Mouse (Mus musculus): ENCODE data around the gene Fam8a1.

Fam8a1 gene

DNA sequence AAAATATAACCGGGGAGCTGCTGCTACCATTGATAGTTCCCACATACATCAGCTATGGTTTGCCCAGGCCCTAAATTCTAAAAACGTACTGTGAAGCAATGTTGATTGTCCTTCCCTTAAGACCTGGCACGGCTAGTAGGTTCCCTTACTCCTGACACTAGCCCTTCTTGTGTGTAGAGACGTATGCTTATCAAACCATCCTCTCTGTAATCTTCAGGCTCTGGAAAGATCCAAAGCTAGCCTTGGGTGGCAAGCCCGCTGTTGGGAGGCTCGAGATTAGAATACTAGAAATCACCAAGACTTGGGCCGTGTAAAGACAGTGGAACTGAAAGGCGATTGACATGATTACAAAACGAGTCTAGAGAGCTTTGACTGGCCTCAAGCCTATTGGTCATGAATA, 1.2 kb downstream of the Fam8a1 start:
- in situ Hi-C loops (cut with MseI, MboI) = no loop called here

GRCm38 (mm10) chr13:46674601-46675000, 5.3 kb downstream of the Fam8a1 start:
- in situ Hi-C loops (cut with MseI, MboI) = no loop called here

DNA sequence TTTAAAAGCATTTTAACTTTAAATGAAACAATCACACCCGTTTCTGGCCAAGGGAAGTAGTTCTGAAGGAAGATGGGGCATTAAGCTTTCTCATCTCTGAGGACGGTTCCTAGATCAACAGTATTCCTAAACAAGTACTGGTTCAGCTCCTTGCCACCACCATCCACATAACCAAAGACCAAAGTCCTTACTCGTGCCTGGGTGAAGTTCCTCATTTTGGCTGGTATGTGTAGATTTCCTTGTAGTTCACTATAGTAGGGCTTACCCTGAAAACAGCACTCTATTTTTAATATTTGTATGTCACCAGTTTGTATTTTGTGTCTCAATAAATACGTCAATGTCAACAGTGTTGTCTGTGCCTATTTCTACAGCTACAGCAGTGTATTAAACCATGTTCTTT, 8.4 kb downstream of the Fam8a1 start:
- in situ Hi-C loops (cut with MseI, MboI) = no loop called here

GRCm38 (mm10) chr13:46682921-46683320, 13.6 kb downstream of the Fam8a1 start:
- in situ Hi-C loops (cut with MseI, MboI) = no loop called here

GRCm38 (mm10) chr13:46683370-46683769, 14.0 kb downstream of the Fam8a1 start:
- in situ Hi-C loops (cut with MseI, MboI) = no loop called here

- in situ Hi-C loops (cut with MseI, MboI) = no loop called here
These were observed 21.4 kb downstream of the Fam8a1 start for GRCm38 (mm10) chr13:46690559-46691241.

DNA sequence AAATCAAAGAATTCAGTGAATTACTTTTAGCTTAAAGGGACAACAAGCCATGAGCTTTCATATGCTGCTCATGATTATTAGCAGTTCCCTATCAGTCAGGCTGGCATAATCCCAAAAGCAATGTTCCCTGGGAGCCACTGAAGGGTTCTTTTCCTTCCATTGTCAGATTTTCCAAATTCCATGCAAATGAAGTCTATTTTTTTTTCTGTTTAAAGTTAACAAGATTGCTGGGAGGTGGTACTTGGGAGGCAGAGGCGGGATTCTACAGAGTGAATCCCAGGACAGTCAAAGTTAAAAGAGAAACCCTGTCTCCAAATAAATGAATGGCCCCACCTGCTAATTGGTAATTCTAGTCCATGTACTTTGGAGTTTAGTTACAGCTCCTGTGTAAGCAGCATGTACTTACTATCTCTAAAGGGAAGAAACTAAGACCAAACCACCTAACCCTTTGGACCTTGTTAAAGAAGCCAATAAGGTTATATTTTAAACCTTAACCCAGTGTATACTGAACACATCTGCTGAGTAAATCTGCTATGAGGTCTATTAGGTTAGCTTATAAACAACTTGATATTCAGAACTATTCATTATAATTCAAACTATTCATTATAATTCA, 26.1 kb downstream of the Fam8a1 start:
- in situ Hi-C loops (cut with MseI, MboI) = no loop called here

GRCm38 (mm10) chr13:46695932-46696331, 26.6 kb downstream of the Fam8a1 start:
- in situ Hi-C loops (cut with MseI, MboI) = no loop called here

DNA sequence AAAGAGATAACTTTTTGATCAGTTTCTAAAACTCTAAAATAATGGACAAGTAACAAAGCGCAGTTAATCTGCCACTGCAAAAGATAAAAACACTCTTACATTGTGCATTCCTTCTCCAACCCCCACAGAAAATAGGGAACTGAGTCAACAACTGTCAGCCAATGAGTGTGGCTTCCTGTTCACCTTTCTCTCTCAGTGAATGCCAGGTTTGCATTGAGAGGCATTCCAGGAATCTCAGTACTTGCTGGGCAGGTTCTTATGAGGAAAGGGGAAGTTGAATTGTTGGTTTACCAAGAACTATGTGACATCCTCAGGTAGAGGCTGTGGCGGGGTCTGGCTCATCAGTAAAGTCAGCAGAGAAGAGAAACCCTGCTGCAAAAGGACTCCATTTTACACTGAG, 27.5 kb downstream of the Fam8a1 start:
- in situ Hi-C loops (cut with MseI, MboI) = no loop called here

GRCm38 (mm10) chr13:46699372-46699771, 30.1 kb downstream of the Fam8a1 start:
- in situ Hi-C loops (cut with MseI, MboI) = no loop called here

GRCm38 (mm10) chr13:46701486-46701885, 32.2 kb downstream of the Fam8a1 start:
- in situ Hi-C loops (cut with MseI, MboI) = no loop called here

DNA sequence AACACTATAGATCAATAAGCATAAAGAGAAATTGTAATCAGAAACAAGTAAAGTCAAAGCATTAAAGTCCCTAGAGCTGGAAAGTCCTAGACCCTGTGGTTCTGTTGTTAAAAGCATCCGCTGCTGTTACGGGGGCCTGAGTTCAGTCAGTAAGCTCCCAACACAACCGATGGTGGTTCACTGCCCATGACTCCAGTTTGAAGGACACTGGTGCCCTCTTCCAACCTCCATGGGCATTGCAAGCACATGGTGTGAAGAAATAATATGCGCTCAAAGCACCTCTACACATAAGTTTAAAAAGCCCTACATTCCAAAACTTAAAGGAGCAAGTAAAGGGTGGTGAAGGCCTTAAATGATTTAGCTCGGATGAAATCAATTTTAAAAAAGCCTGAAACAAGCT, 33.8 kb downstream of the Fam8a1 start:
- in situ Hi-C loops (cut with MseI, MboI) = no loop called here

GRCm38 (mm10) chr13:46713486-46713885, 44.2 kb downstream of the Fam8a1 start:
- in situ Hi-C loops (cut with MseI, MboI) = no loop called here

- in situ Hi-C loops (cut with MseI, MboI) = no loop called here
These were observed 46.8 kb downstream of the Fam8a1 start for GRCm38 (mm10) chr13:46715976-46716639.

DNA sequence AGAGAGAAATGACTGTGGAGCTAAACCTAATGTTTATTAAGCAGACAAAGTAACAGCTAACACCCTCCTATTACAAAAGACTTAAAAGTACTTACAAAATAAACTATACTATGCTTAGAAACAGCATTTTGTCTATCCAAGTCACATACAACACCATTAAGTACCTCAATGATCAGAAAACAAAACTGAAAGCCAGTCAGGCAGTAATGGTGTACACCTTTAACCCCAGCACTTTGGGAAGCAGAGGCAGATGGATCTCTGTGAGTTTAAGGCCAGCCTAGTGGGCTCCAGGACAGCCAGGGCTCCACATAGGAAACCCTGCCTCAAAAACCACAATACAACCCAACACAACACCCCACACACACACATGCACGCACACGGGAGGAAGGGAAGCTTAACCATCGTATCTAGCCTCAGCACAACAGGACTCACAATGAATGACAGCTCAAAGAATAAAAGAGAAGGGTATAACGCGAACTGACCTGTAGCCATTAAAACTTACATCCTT, 49.6 kb downstream of the Fam8a1 start:
- in situ Hi-C loops (cut with MseI, MboI) = no loop called here

DNA sequence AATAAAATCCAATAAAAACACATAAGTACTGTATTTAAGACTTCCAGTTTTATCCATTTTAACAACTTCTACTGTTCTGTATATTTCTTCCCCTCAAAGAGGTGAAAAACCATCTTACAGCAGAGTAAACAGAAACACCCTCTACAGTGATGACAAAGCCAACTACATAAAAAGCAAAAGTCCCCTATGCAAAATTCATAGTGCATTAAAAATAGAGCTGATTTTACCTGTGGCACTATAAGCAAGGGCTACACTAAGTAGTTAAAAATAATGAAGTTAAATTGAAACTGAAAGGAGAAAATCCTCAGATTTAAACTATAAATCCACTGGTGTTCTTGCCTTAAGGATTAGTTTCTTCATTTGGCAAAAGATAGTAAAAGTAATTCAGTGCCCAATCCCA, 51.7 kb downstream of the Fam8a1 start:
- in situ Hi-C loops (cut with MseI, MboI) = no loop called here

GRCm38 (mm10) chr13:46724371-46724770, 55.0 kb downstream of the Fam8a1 start:
- in situ Hi-C loops (cut with MseI, MboI) = no loop called here

DNA sequence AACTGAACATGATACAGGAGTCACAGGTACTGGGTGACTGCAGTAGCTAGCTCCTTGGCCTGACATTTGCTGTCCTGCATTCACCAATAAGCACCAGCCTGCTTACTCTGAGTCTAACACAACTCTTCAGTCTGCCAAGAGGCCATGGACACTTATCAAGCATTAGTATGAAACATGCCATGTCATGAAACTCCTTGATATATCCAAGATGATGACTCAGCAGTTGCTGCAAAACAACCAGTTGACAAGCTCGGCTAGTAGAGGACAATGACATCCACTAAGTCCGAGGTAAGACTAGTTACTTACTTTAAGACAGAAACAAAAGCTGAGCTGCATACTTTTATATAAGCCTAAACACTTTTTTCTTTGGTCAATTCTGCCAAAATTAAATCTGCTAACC, 55.9 kb downstream of the Fam8a1 start:
- in situ Hi-C loops (cut with MseI, MboI) = no loop called here

DNA sequence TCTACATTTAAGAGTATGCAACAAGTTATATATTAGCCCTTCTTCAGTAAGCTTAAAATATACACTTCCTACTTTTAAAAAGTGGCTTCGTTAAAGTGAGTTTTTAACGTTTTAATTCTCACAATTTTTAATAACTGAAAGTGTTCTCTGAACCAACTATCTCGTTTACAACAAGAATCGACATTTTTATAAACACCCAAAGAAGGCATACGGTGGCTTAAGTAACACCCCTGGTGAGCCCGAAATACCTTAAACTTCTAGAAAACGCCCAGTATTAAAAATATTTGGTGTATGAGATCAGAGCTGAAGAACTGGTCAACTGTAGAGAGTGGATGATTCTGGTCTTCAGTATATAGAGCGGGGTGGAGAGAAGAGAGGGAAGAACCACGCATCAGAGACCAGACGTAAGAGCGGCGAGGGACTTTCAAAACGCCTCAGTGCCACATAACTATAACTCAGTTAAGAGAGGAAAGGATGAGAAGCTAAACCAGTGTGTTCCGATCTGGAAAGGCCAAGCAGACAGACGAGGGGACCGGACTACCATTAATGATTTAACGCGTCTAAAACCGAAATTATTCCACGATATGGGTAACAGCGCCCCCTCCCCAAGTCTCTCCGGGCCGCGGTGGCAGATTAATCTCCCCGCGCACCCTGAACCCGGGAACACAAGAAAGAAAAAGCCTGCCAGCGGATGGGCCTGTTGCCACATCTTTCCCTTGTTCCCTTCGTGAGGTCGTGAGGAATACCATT, 57.1 kb downstream of the Fam8a1 start:
- in situ Hi-C loops (cut with MseI, MboI) = no loop called here

DNA sequence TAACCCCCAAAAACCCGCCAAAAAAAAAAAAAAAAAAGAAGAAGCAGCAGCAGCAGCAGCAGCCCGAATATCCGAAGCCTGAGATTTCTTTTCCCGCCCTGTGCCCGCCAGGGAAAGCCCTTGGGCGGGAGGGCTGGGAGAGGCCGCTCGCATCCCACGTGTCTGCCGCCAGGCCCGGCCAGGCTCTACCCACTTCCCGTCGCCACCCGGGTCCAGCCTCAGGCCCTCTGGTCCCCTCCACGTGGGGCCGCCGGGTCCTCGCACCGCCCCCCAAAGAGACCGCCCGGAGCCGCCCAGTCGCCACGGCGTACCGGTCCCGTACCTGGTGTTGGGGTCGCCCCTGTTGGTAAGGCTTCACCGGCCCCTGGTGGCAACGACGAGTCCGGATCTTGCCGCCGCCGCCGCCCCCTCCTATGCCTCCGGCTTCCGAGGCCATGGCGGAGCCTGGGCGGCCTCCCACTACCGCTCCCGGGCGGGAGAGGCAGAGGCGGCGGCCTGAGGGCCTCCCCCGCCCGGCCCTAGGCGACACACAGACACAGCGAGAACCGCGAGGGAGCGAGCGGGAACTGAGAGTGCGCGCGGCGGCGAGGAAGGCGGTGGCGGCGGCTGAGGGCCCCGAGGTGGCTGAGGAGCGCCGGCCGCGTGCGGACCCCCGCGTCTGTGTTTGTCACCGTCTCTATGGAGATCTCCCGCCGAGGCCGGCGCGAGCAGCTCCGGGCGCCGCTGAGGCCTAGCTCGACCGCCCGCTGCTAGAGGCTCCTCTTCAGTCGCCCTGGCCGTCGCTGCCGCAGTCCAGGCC, 57.9 kb downstream of the Fam8a1 start:
- in situ Hi-C loops (cut with MseI, MboI) = no loop called here
